1 mouse cellular context compared by ENCODE assay signal in the genomic region with DNA sequence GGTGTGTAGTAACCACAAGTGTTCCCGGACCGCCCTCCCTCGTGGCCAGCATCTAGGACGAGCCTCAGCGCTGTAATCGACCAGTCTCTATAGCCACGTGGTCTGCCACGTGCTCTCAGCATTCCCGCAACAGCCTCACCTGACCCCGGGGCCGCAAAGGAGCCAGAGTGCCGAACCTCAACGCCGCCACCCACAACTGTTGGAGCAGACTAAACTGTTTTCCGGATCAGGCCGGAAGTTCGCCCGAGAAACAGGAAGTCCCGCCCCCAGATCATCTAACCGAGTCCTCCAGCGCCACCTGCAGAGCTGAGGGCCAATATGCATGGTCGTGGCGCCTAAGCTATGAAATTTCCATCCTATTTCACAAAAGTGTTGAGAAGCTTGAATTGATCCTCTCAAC.
A peak's percentile ranks its signal among the peaks of the same experiment; 100 is the strongest.
TF ChIP-seq lines count a peak whose summit lies in the region.

A gene (minus strand): TSS at position 227 of the 400 bp plus-strand sequence.

TF ChIP-seq in MEL, 35 proteins besides CTCF, POLR2A, EP300 and RAD21 (continued from another document):
- TF ChIP-seq MYB (IDR thresholded peaks at IDR 0.05; ENCODE audit: low read depth, low read length), result peak; percentile 64
- no peak for TF ChIP-seq POLR2AphosphoS5 (IDR thresholded peaks at IDR 0.05; ENCODE audit: borderline replicate concordance, low read depth, low read length)
- TF ChIP-seq ZNF384 (IDR thresholded peaks at IDR 0.05; ENCODE audit: low read depth, low read length), result no peak; the same call in 1 of the 2 replicates
- TF ChIP-seq POLR2AphosphoS2 (IDR thresholded peaks at IDR 0.05; ENCODE audit: low read length), result peak; percentile 88
- peak; percentile 37; the same call in 1 of the 2 replicates for TF ChIP-seq MAZ (IDR thresholded peaks at IDR 0.05; ENCODE audit: low read depth, low read length)
- TF ChIP-seq NRF1 (IDR thresholded peaks at IDR 0.05; ENCODE audit: insufficient read depth, low read depth, low read length, poor library complexity, severe bottlenecking), result no peak
- no peak for TF ChIP-seq MEF2A (IDR thresholded peaks at IDR 0.05; ENCODE audit: extremely low read depth, insufficient replicate concordance, low read depth, low read length, poor library complexity, severe bottlenecking)
- peak; percentile 55; the same call in 1 of the 2 replicates for TF ChIP-seq ETS1 (IDR thresholded peaks at IDR 0.05; ENCODE audit: low read depth, low read length)
- peak; percentile 98 for TF ChIP-seq MXI1 (IDR thresholded peaks at IDR 0.05; ENCODE audit: low read depth, low read length)
- TF ChIP-seq MYC (IDR thresholded peaks at IDR 0.05; ENCODE audit: low read depth, low read length), result peak; percentile 100
